Mouse (Mus musculus): ENCODE measurements around the gene Col7a1.

- no peak for TF ChIP-seq CTCF (IDR thresholded peaks at IDR 0.05; ENCODE audit: insufficient read depth, low read length)
- TF ChIP-seq POLR2A (IDR thresholded peaks at IDR 0.05; ENCODE audit: borderline replicate concordance, extremely low read depth, low read depth, low read length), result no peak
Measured at GRCm38 (mm10) chr9:109030312-109030711, 76.9 kb downstream of the Col7a1 start.

Measured in lung, adult 2 months (tissue).